Mouse (Mus musculus): Measurements from ENCODE around the gene Fat2. TPM values are rescaled to one million over a fixed set of nuclear protein-coding genes. Genes with fewer than 3 reads are reported as not detected.

Gene Fat2
- total RNA-seq, 1 experiment = 0.71 TPM

DNA sequence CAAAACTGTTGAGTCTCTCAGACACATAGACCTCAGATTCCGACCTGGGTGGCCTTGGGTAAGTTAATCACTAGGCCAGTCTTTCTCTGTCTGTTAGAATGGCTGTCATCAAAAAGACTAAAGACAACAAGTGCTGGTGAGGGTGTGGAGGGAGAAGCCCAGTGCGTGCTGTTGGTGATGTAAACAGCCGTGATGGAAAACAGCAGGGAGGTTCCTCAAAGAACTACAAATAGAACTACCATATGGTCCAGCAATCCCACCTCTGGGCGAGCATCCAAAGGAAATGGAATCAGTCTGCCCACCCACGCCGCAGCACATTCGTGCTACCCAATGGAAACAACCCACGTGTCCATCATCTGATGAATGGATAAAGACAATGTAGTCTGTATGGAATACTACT lies 12.5 kb downstream of the Fat2 start:
- H3K27ac ChIP-seq (ENCODE audit: insufficient read depth, low read depth, low read length, poor library complexity, severe bottlenecking) = peak overlapping the region; percentile 33; the same call in 1 of the 2 replicates
- no peak overlapping the region for H3K9ac ChIP-seq (ENCODE audit: insufficient read depth, low read depth, low read length, poor library complexity, severe bottlenecking)
- H3K4me1 ChIP-seq (ENCODE audit: control insufficient read depth in 2 of 2, insufficient read depth in 2 of 2, low read length in 2 of 2, poor library complexity in 1 of 2) = peaks cover 3 to 15% of the 10 kb centered on the region in 2 experiments; a peak in 3 of 4 replicates
- in situ Hi-C loops (cut with MboI; ENCODE audit: low sequenced_read_pairs in 2 of 2, unreplicated experiment in 2 of 2) = no loop called here
- TF ChIP-seq CHD2 (IDR thresholded peaks at IDR 0.05; ENCODE audit: low read depth, low read length) (peak; percentile 28; the same call in 1 of the 2 replicates), HCFC1 (IDR thresholded peaks at IDR 0.05; ENCODE audit: borderline replicate concordance, insufficient read depth, low read length) (0 out of 2 replicates have a peak, but pooled peaks have one; percentile 45), ZC3H11A (IDR thresholded peaks at IDR 0.05; ENCODE audit: borderline replicate concordance, low read depth, low read length) (no peak), ZNF384 (IDR thresholded peaks at IDR 0.05; ENCODE audit: low read depth, low read length) (no peak), MAFK (IDR thresholded peaks at IDR 0.05; ENCODE audit: insufficient read depth, low read depth, low read length) (no peak)
- peak; percentile 75 for DNase-seq (ENCODE audit: low read depth, low spot score)
- H3K9me3 ChIP-seq (ENCODE audit: control insufficient read depth, insufficient read depth, low read depth, low read length) = no peaks in the 10 kb centered on the region
- H3K36me3 ChIP-seq (ENCODE audit: control insufficient read depth, insufficient read depth, low read length, poor library complexity, severe bottlenecking) = no peaks in the 10 kb centered on the region
- no peak overlapping the region for H3K4me3 ChIP-seq (ENCODE audit: insufficient read depth in 1 of 2, low read depth in 1 of 2, low read length in 2 of 2, poor library complexity in 1 of 2, severe bottlenecking in 1 of 2)

DNA sequence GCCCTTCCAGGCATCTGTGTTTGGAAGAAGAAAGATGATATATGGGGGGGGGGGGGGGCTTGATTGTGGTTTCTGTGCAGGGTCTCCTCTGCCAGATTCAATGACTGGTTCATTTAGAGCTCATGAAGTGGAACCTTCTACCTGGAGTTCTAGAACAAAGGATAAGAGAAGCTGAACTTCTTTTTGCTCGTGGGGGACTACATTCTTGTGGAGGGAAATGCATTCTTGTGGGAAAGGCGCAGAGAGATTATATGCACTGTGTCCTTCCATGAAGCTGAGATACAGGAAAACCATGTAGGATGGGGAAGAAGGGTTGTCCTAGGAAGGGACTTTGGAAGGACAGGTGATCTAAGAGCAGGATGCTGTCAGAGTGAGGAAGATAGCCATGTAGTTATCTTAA lies 15.4 kb downstream of the Fat2 start:
- Histone ChIP-seq H3K9ac (ENCODE audit: insufficient read depth, low read depth, low read length, poor library complexity, severe bottlenecking) (no peak overlapping the region), H3K27ac (ENCODE audit: insufficient read depth, low read depth, low read length, poor library complexity, severe bottlenecking) (no peak overlapping the region), H3K4me3 (ENCODE audit: insufficient read depth in 1 of 2, low read depth in 1 of 2, low read length in 2 of 2, poor library complexity in 1 of 2, severe bottlenecking in 1 of 2) (no peak overlapping the region), H3K36me3 (ENCODE audit: control insufficient read depth, insufficient read depth, low read length, poor library complexity, severe bottlenecking) (no peaks in the 10 kb centered on the region), H3K9me3 (ENCODE audit: control insufficient read depth, insufficient read depth, low read depth, low read length) (no peaks in the 10 kb centered on the region), H3K4me1 (ENCODE audit: control insufficient read depth in 2 of 2, insufficient read depth in 2 of 2, low read length in 2 of 2, poor library complexity in 1 of 2) (peaks cover 3 to 15% of the 10 kb centered on the region in 2 experiments; a peak in 3 of 4 replicates)
- no peak for TF ChIP-seq CHD2 (IDR thresholded peaks at IDR 0.05; ENCODE audit: low read depth, low read length)
- no peak for TF ChIP-seq ZC3H11A (IDR thresholded peaks at IDR 0.05; ENCODE audit: borderline replicate concordance, low read depth, low read length)
- TF ChIP-seq HCFC1 (IDR thresholded peaks at IDR 0.05; ENCODE audit: borderline replicate concordance, insufficient read depth, low read length) = no peak
- no peak for TF ChIP-seq ZNF384 (IDR thresholded peaks at IDR 0.05; ENCODE audit: low read depth, low read length)
- TF ChIP-seq MAFK (IDR thresholded peaks at IDR 0.05; ENCODE audit: insufficient read depth, low read depth, low read length) = no peak
- DNase-seq (ENCODE audit: low read depth, low spot score) = no peak
- in situ Hi-C loops (cut with MboI; ENCODE audit: low sequenced_read_pairs in 2 of 2, unreplicated experiment in 2 of 2) = no loop called here

DNA sequence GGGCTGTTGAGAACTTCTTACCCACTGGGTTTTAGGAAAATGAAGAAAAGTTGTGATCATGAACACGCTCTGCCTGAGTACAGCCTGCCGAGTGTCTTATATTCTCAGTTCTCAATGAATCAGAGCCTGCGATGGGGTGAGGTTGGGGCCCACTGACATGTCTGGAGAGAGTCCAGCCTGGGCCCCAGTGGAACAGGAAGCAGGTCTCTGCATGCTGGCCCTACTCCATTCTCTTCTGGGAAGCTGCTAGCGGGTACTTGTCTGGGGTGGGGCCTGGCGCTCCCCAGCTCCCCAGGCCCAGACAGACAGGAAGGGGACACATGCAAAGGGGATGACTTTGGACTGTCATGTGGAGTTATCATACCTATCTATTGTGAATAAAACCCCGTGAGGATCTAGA lies 20.4 kb downstream of the Fat2 start:
- H3K36me3 ChIP-seq (ENCODE audit: control insufficient read depth, insufficient read depth, low read length, poor library complexity, severe bottlenecking) = no peaks in the 10 kb centered on the region
- no peak overlapping the region for H3K4me3 ChIP-seq (ENCODE audit: insufficient read depth in 1 of 2, low read depth in 1 of 2, low read length in 2 of 2, poor library complexity in 1 of 2, severe bottlenecking in 1 of 2)
- peaks cover 0 to 8% of the 10 kb centered on the region in 2 experiments; a peak in 1 of 4 replicates for H3K4me1 ChIP-seq (ENCODE audit: control insufficient read depth in 2 of 2, insufficient read depth in 2 of 2, low read length in 2 of 2, poor library complexity in 1 of 2)
- no peaks in the 10 kb centered on the region for H3K9me3 ChIP-seq (ENCODE audit: control insufficient read depth, insufficient read depth, low read depth, low read length)
- H3K9ac ChIP-seq (ENCODE audit: insufficient read depth, low read depth, low read length, poor library complexity, severe bottlenecking) = no peak overlapping the region
- no peak for TF ChIP-seq ZC3H11A (IDR thresholded peaks at IDR 0.05; ENCODE audit: borderline replicate concordance, low read depth, low read length)
- TF ChIP-seq MAFK (IDR thresholded peaks at IDR 0.05; ENCODE audit: insufficient read depth, low read depth, low read length) = no peak
- no peak for TF ChIP-seq CHD2 (IDR thresholded peaks at IDR 0.05; ENCODE audit: low read depth, low read length)
- TF ChIP-seq ZNF384 (IDR thresholded peaks at IDR 0.05; ENCODE audit: low read depth, low read length) = no peak
- TF ChIP-seq HCFC1 (IDR thresholded peaks at IDR 0.05; ENCODE audit: borderline replicate concordance, insufficient read depth, low read length) = no peak
- in situ Hi-C loops (cut with MboI; ENCODE audit: low sequenced_read_pairs in 2 of 2, unreplicated experiment in 2 of 2) = no loop called here
- H3K27ac ChIP-seq (ENCODE audit: insufficient read depth, low read depth, low read length, poor library complexity, severe bottlenecking) = no peak overlapping the region
- DNase-seq (ENCODE audit: low read depth, low spot score) = no peak

DNA sequence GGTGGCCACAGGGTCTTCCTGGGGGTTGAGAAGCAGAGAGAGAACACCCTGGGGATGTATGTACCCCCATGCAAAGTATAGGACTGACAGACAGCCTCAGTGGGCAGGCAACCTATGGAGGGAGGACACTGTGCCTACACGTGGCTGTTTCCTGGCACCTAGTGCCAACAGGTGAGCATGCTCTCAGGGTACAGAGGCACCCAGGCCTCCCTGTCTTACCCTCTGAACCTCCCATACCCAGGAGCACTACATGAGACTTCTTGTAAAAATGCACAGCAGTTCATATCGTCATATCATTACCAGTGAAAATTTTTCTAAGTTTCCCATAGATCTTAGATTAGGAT lies 21.7 kb downstream of the Fat2 start:
- Histone ChIP-seq H3K36me3 (ENCODE audit: control insufficient read depth, insufficient read depth, low read length, poor library complexity, severe bottlenecking) (no peaks in the 10 kb centered on the region), H3K4me3 (ENCODE audit: insufficient read depth in 1 of 2, low read depth in 1 of 2, low read length in 2 of 2, poor library complexity in 1 of 2, severe bottlenecking in 1 of 2) (peak overlapping the region; percentile 35 to 44; a peak in 3 of 4 replicates), H3K27ac (ENCODE audit: insufficient read depth, low read depth, low read length, poor library complexity, severe bottlenecking) (no peak overlapping the region), H3K9ac (ENCODE audit: insufficient read depth, low read depth, low read length, poor library complexity, severe bottlenecking) (no peak overlapping the region; the same call in 1 of the 2 replicates), H3K4me1 (ENCODE audit: control insufficient read depth in 2 of 2, insufficient read depth in 2 of 2, low read length in 2 of 2, poor library complexity in 1 of 2) (peaks cover 0 to 8% of the 10 kb centered on the region in 2 experiments; a peak in 1 of 4 replicates), H3K9me3 (ENCODE audit: control insufficient read depth, insufficient read depth, low read depth, low read length) (no peaks in the 10 kb centered on the region)
- in situ Hi-C loops (cut with MboI; ENCODE audit: low sequenced_read_pairs in 2 of 2, unreplicated experiment in 2 of 2) = no loop called here
- TF ChIP-seq CHD2 (IDR thresholded peaks at IDR 0.05; ENCODE audit: low read depth, low read length) (no peak), ZC3H11A (IDR thresholded peaks at IDR 0.05; ENCODE audit: borderline replicate concordance, low read depth, low read length) (no peak), ZNF384 (IDR thresholded peaks at IDR 0.05; ENCODE audit: low read depth, low read length) (no peak), HCFC1 (IDR thresholded peaks at IDR 0.05; ENCODE audit: borderline replicate concordance, insufficient read depth, low read length) (no peak), MAFK (IDR thresholded peaks at IDR 0.05; ENCODE audit: insufficient read depth, low read depth, low read length) (no peak)
- no peak for DNase-seq (ENCODE audit: low read depth, low spot score)

Data from ES-E14 (cell line).